Mouse (Mus musculus) liver, embryonic 14.5 days (tissue): ENCODE results near the gene Anapc15. TPM values are rescaled to one million over a fixed set of nuclear protein-coding genes. Genes with fewer than 3 reads are reported as not detected.

ENCODE experiments used
- ATAC-seq: fragments of 200-750 bp; cut with Nextera tagmentation; 2 replicates; pipeline ENCODE4 v1.8.0; 2017; ENCODE audit warnings: moderate number of reproducible peaks, mild to moderate bottlenecking, moderate library complexity; ENCODE audit not compliant: insufficient read depth
- DNase-seq, 3 experiments: peaks; one replicate each; pipeline ENCODE4 v3.0.0-alpha.2; 2012 to 2013; ENCODE audit warnings: low read depth in 3 of 3, low spot score in 3 of 3
- H3K27ac ChIP-seq: fragments of 300-500 bp; sonication (generic); 2 replicates; pipeline ENCODE4 v1.5.1; 2014; ENCODE audit warnings: moderate library complexity, mild to moderate bottlenecking, control low read depth, inconsistent platforms
- H3K27me3 ChIP-seq: fragments of 300-500 bp; sonication (generic); 2 replicates; pipeline ENCODE4 v1.6.1; 2014; ENCODE audit warnings: mild to moderate bottlenecking, low read length, moderate library complexity; ENCODE audit not compliant: control insufficient read depth, insufficient read depth
- H3K36me3 ChIP-seq: fragments of 300-500 bp; sonication (generic); replicated peaks from 2 replicates; pipeline ENCODE4 v1.6.1; 2014; ENCODE audit warnings: low read depth; ENCODE audit not compliant: control insufficient read depth, insufficient read depth
- H3K4me1 ChIP-seq, 2 experiments: fragments of 200-500 bp in 1 of 2; fragments of 300-500 bp in 1 of 2; sonication (generic) in 1 of 2; replicated peaks; 2 replicates each; pipeline ENCODE4 v1.6.1; 2012 to 2014; ENCODE audit warnings: antibody characterized with exemption in 1 of 2, inconsistent platforms in 1 of 2, low read length in 1 of 2; ENCODE audit not compliant: control insufficient read depth in 2 of 2, insufficient read depth in 2 of 2
- H3K4me2 ChIP-seq: fragments of 300-500 bp; sonication (generic); 2 replicates; pipeline ENCODE4 v1.6.1; 2014; ENCODE audit warnings: low read depth, mild to moderate bottlenecking, control low read depth, moderate library complexity
- H3K4me3 ChIP-seq, 2 experiments: fragments of 200-500 bp in 1 of 2; fragments of 300-500 bp in 1 of 2; sonication (generic) in 1 of 2; 2 replicates each; pipeline ENCODE4 v1.5.1; 2012 to 2014; ENCODE audit warnings: low read depth in 2 of 2, low read length in 2 of 2, mild to moderate bottlenecking in 2 of 2, control low read depth in 1 of 2, inconsistent platforms in 1 of 2, moderate library complexity in 1 of 2; ENCODE audit not compliant: insufficient read depth in 1 of 2
- H3K9ac ChIP-seq: fragments of 300-500 bp; sonication (generic); replicated peaks from 2 replicates; pipeline ENCODE4 v1.6.1; 2014; ENCODE audit warnings: mild to moderate bottlenecking, control low read depth, moderate library complexity
- H3K9me3 ChIP-seq: fragments of 300-500 bp; sonication (generic); 2 replicates; pipeline ENCODE4 v1.6.1; 2016; ENCODE audit warnings: low read length, mixed read lengths; ENCODE audit not compliant: control insufficient read depth
- CTCF ChIP-seq: IDR thresholded peaks from 2 replicates; pipeline ENCODE4 v1.5.1; 2016; ENCODE audit warnings: antibody characterized with exemption, low read depth, control low read depth
- EP300 ChIP-seq: IDR thresholded peaks from 2 replicates; pipeline ENCODE4 v1.6.1; 2016; ENCODE audit warnings: antibody characterized with exemption, low read depth
- WGBS: fragments of 180-500 bp; shearing (Covaris S2); extraction: QIAGEN DNeasy Blood & Tissue Kit; methylation state at CpG from one replicate; pipeline ENCODE4 v1.1.7; 2014; ENCODE audit not compliant: insufficient replicate concordance; 5-methylcytosine and 5-hydroxymethylcytosine counted together
- polyA plus RNA-seq, 2 experiments: library from polyadenylated mRNA; depleted of rRNA in 1 of 2; stranded (reverse) in 1 of 2; unstranded in 1 of 2; fragments of >200 nt; fragmentation: Nextera tagmentation in 1 of 2; extraction: Ambion mirVana in 1 of 2; gene quantifications; 2 replicates each; pipeline versions ENCODE4 v1.2.1 to v1.2.3; 2012 to 2014

Gene Anapc15
- polyA plus RNA-seq, 2 experiments: 51.9 to 54.6 TPM

DNA sequence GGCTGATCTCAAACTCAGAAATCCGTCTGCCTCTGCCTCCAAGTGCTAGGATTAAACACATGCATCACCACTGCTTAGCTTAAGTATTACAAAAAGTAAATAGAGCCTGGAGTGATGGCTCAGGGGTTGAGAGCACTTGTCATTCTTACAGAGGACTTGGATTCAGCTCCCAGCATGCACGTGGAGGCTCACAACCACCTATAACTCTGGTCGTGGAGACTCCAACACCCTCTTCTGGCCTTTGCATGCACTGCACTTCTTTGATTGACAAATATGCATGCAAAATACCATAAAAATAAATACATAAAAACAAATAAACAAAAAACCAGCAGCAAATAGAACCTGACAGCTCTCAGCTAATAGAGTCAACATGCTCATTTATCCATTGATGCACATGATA lies 1.2 kb upstream of the Anapc15 start:
- H3K27ac ChIP-seq: no peak overlapping the region
- H3K9me3 ChIP-seq: no peaks in the 10 kb centered on the region
- no peaks in the 10 kb centered on the region for H3K36me3 ChIP-seq
- no peak for DNase-seq
- H3K4me2 ChIP-seq: no peak overlapping the region
- no peaks in the 10 kb centered on the region for H3K27me3 ChIP-seq
- no peak for ATAC-seq
- TF ChIP-seq CTCF: no peak
- no peak for TF ChIP-seq EP300
- H3K4me3 ChIP-seq: no peak overlapping the region
- no peak overlapping the region for H3K9ac ChIP-seq
- 53% methylated on average over 3 of the region's 3 CpGs for WGBS
- H3K4me1 ChIP-seq: no peaks in the 10 kb centered on the region

- no peak for TF ChIP-seq CTCF
- TF ChIP-seq EP300: no peak
- WGBS: 66% methylated on average over 11 of the region's 11 CpGs
- Histone ChIP-seq H3K27me3 (no peaks in the 10 kb centered on the region), H3K4me2 (no peak overlapping the region), H3K4me3 (no peak overlapping the region), H3K9me3 (no peaks in the 10 kb centered on the region), H3K4me1 (peaks cover 0 to 3% of the 10 kb centered on the region in 2 experiments; a peak in 2 of 4 replicates), H3K27ac (no peak overlapping the region), H3K36me3 (no peaks in the 10 kb centered on the region), H3K9ac (no peak overlapping the region)
- ATAC-seq: no peak
- DNase-seq: no peak
Measured at GRCm38 (mm10) chr7:101866491-101867265, 3.2 kb downstream of the Anapc15 start.

GRCm38 (mm10) chr7:101867482-101867881 lies 4.0 kb downstream of the Anapc15 start:
- H3K27me3 ChIP-seq: no peaks in the 10 kb centered on the region
- no peak overlapping the region for H3K9ac ChIP-seq
- WGBS: 77% methylated on average over 3 of the region's 4 CpGs
- no peak overlapping the region for H3K4me3 ChIP-seq
- TF ChIP-seq EP300: no peak
- TF ChIP-seq CTCF: no peak
- H3K4me2 ChIP-seq: no peak overlapping the region
- no peak for ATAC-seq
- H3K4me1 ChIP-seq: peaks cover 0 to 3% of the 10 kb centered on the region in 2 experiments; a peak in 2 of 4 replicates
- H3K36me3 ChIP-seq: no peaks in the 10 kb centered on the region
- no peak for DNase-seq
- no peaks in the 10 kb centered on the region for H3K9me3 ChIP-seq
- no peak overlapping the region for H3K27ac ChIP-seq

- no peaks in the 10 kb centered on the region for H3K36me3 ChIP-seq
- H3K9ac ChIP-seq: no peak overlapping the region
- no peak for TF ChIP-seq EP300
- TF ChIP-seq CTCF: no peak
- DNase-seq (no peak), ATAC-seq (no peak)
- 63% methylated on average over 13 of the region's 13 CpGs for WGBS
- no peak overlapping the region for H3K27ac ChIP-seq
- H3K27me3 ChIP-seq: no peaks in the 10 kb centered on the region
- H3K4me1 ChIP-seq: peaks cover 0 to 3% of the 10 kb centered on the region in 2 experiments; a peak in 2 of 4 replicates
- no peak overlapping the region for H3K4me2 ChIP-seq
- no peak overlapping the region for H3K4me3 ChIP-seq
- H3K9me3 ChIP-seq: no peaks in the 10 kb centered on the region
Measured at GRCm38 (mm10) chr7:101868241-101869162, 5.0 kb downstream of the Anapc15 start.

DNA sequence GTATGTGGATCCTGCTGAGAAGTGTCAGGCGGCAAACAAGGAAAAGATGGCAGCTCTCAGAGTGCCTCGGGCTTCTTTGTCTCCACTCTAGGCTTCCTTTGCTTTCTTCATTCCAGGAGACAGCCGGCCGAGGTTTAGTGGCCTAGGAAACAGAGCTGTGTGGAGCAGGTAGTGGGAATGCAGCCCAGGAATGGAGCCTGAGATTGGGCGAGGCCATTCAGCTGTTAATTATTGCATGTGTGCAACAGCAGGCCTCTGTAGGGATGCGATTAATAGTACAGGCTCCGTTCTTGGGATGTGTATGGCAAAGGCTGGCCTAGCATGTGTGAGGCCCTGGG lies 5.6 kb downstream of the Anapc15 start:
- H3K9me3 ChIP-seq: no peaks in the 10 kb centered on the region
- TF ChIP-seq EP300 (no peak), CTCF (no peak)
- H3K27ac ChIP-seq: no peak overlapping the region
- no peak overlapping the region for H3K4me3 ChIP-seq
- no peak overlapping the region for H3K9ac ChIP-seq
- no peak for DNase-seq
- ATAC-seq: no peak
- H3K27me3 ChIP-seq: no peaks in the 10 kb centered on the region
- no peak overlapping the region for H3K4me2 ChIP-seq
- H3K4me1 ChIP-seq: peaks cover 0 to 3% of the 10 kb centered on the region in 2 experiments; a peak in 2 of 4 replicates
- 60% methylated on average over 7 of the region's 7 CpGs for WGBS
- no peaks in the 10 kb centered on the region for H3K36me3 ChIP-seq
